Mouse (Mus musculus) gastrocnemius, postnatal 36 days (tissue): ENCODE data around the gene Rai14. TPM values are rescaled to one million over a fixed set of nuclear protein-coding genes. Genes with fewer than 3 reads are reported as not detected.
"Not testable (repeated sequence)": the region's sequence is repeated elsewhere in the genome, so short reads cannot be mapped to it uniquely, and the experiment has no call there.

Source experiments
- DNase-seq, 2 experiments: peaks; one replicate each; pipeline ENCODE4 v3.0.0; 2022
- intact Hi-C: fragments of 180-260 bp; cut with DNase I; formaldehyde crosslinking; loops from one replicate; pipeline ENCODE4 v1.15.1; 2025
- total RNA-seq, 2 experiments: library from RNA; stranded (reverse); gene quantifications; 2 replicates each; pipeline ENCODE4 v1.2.3; 2021

Gene Rai14
- total RNA-seq, 2 experiments from 2014 or later, result 2.2 to 3.1 TPM

- no peak for DNase-seq
- intact Hi-C loops, result no loop called here
Measured at GRCm38 (mm10) chr15:10566486-10566885, 147.9 kb downstream of the Rai14 start.

- intact Hi-C loops, result no loop called here
- DNase-seq, result no peak
Measured at GRCm38 (mm10) chr15:10564201-10564600, 150.2 kb downstream of the Rai14 start.

GRCm38 (mm10) chr15:10562281-10562680 is 152.1 kb downstream of the Rai14 start:
- DNase-seq, result no peak
- intact Hi-C loops, result no loop called here

- intact Hi-C loops, result no loop called here
- DNase-seq, result no peak
Measured at GRCm38 (mm10) chr15:10560005-10560404, 154.4 kb downstream of the Rai14 start.

- no peak for DNase-seq
- intact Hi-C loops, result no loop called here
Measured at GRCm38 (mm10) chr15:10558465-10558864, 156.0 kb downstream of the Rai14 start, which contains the start of gene Ttc23l. Ttc23l (minus strand) TSS chr15:10558668.

- intact Hi-C loops, result no loop called here
- no peak for DNase-seq
Measured at GRCm38 (mm10) chr15:10554336-10554735, 160.1 kb downstream of the Rai14 start.

- intact Hi-C loops, result no loop called here
Measured at GRCm38 (mm10) chr15:10540271-10541088, 173.9 kb downstream of the Rai14 start.

GRCm38 (mm10) chr15:10535969-10536368 is 178.5 kb downstream of the Rai14 start:
- DNase-seq, result no peak

More at GRCm38 (mm10) chr15:10540271-10541088, 173.9 kb downstream of the Rai14 start:
- no peak for DNase-seq

GRCm38 (mm10) chr15:10534591-10534990 is 179.8 kb downstream of the Rai14 start:
- no peak for DNase-seq
- intact Hi-C loops, result no loop called here

More at GRCm38 (mm10) chr15:10535969-10536368, 178.5 kb downstream of the Rai14 start:
- intact Hi-C loops, result no loop called here

- intact Hi-C loops, DNase-seq: not testable (repeated sequence)
Measured at GRCm38 (mm10) chr15:10533361-10533760, 181.1 kb downstream of the Rai14 start.

- DNase-seq, result no peak
- intact Hi-C loops, result no loop called here
Measured at GRCm38 (mm10) chr15:10531352-10531751, 183.1 kb downstream of the Rai14 start.

- intact Hi-C loops, result no loop called here
- DNase-seq, result no peak
Measured at GRCm38 (mm10) chr15:10525896-10526295, 188.5 kb downstream of the Rai14 start.

Other genes starting within 250 kb of the Rai14 start
- 10 to 100 TPM; 53.6 to 61.4 TPM for gene Dnajc21, start 244.1 kb downstream of the Rai14 start, total RNA-seq
- 10 to 100 TPM; 15.2 to 17.6 TPM for gene Brix1, start 228.7 kb downstream of the Rai14 start, total RNA-seq
- gene Rad1, start 228.6 kb downstream of the Rai14 start, total RNA-seq, result 1 to 10 TPM; 4.5 to 5.0 TPM
- not detected for gene Ttc23l, start 156.0 kb downstream of the Rai14 start, total RNA-seq
- gene C1qtnf3, start 237.7 kb upstream of the Rai14 start, total RNA-seq, result 1 to 10 TPM; 2.3 to 2.6 TPM